Mouse (Mus musculus): ENCODE results near the gene Kalrn. TPM values are rescaled to one million over a fixed set of nuclear protein-coding genes. Genes with fewer than 3 reads are reported as not detected.

Gene Kalrn
- polyA plus RNA-seq, 1 experiment = 43.0 TPM

GRCm38 (mm10) chr16:34572406-34573150, 754 bp downstream of the Kalrn start:
- no peak overlapping the region for H3K27ac ChIP-seq (ENCODE audit: insufficient read depth, low read depth, low read length)
- peaks cover 1% of the 10 kb centered on the region; the same call in 1 of the 2 replicates for H3K4me1 ChIP-seq (ENCODE audit: control insufficient read depth, insufficient read depth, insufficient read length, low read length)
- 1% methylated on average over 61 of the region's 61 CpGs for WGBS
- TF ChIP-seq CTCF (IDR thresholded peaks at IDR 0.05; ENCODE audit: extremely low read depth, insufficient read length, insufficient replicate concordance, low read depth, low read length) (no peak), POLR2A (IDR thresholded peaks at IDR 0.05; ENCODE audit: low read depth, low read length) (no peak)
- no peaks in the 10 kb centered on the region for H3K36me3 ChIP-seq (ENCODE audit: control insufficient read depth, insufficient read depth, low read length)
- peaks cover 27% of the 10 kb centered on the region for H3K27me3 ChIP-seq (ENCODE audit: control insufficient read depth, insufficient read depth, low read length)
- peak overlapping the region; percentile 80 for H3K4me3 ChIP-seq (ENCODE audit: low read depth, low read length)

- WGBS = 3% methylated on average over 10 of the region's 10 CpGs
- H3K27ac ChIP-seq (ENCODE audit: insufficient read depth, low read depth, low read length) = no peak overlapping the region
- TF ChIP-seq POLR2A (IDR thresholded peaks at IDR 0.05; ENCODE audit: low read depth, low read length) (no peak), CTCF (IDR thresholded peaks at IDR 0.05; ENCODE audit: extremely low read depth, insufficient read length, insufficient replicate concordance, low read depth, low read length) (no peak)
Measured at GRCm38 (mm10) chr16:34571931-34572405, 1.4 kb downstream of the Kalrn start.

DNA sequence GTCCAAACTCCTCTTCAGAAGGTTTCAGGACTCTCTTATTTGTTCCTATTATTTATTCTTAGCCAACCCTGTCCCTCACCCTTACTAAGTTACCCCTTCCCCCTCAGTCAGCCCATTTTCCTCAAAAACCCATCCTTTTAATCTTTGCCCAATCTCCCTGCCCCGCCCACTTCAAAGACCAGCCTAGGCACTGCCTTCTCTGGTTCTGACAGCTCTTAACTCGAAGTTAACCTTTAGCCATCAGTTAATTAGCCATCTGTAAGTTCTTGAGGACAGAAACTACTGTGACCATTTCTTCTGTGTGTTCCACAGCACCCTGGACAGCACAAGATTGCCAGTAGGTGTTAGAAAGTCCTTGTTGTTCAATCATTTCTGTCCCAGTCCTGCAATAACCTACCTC, 3.4 kb downstream of the Kalrn start:
- 30% methylated on average over 2 of the region's 2 CpGs for WGBS
- no peak overlapping the region for H3K27ac ChIP-seq (ENCODE audit: insufficient read depth, low read depth, low read length)
- H3K27me3 ChIP-seq (ENCODE audit: control insufficient read depth, insufficient read depth, low read length) = peaks cover 27% of the 10 kb centered on the region
- H3K4me1 ChIP-seq (ENCODE audit: control insufficient read depth, insufficient read depth, insufficient read length, low read length) = peaks cover 1% of the 10 kb centered on the region; the same call in 1 of the 2 replicates
- no peak overlapping the region for H3K4me3 ChIP-seq (ENCODE audit: low read depth, low read length)
- H3K36me3 ChIP-seq (ENCODE audit: control insufficient read depth, insufficient read depth, low read length) = no peaks in the 10 kb centered on the region
- TF ChIP-seq CTCF (IDR thresholded peaks at IDR 0.05; ENCODE audit: extremely low read depth, insufficient read length, insufficient replicate concordance, low read depth, low read length) = no peak

More at GRCm38 (mm10) chr16:34571931-34572405, 1.4 kb downstream of the Kalrn start:
- peak overlapping the region; percentile 80 for H3K4me3 ChIP-seq (ENCODE audit: low read depth, low read length)
- peaks cover 27% of the 10 kb centered on the region for H3K27me3 ChIP-seq (ENCODE audit: control insufficient read depth, insufficient read depth, low read length)
- H3K36me3 ChIP-seq (ENCODE audit: control insufficient read depth, insufficient read depth, low read length) = no peaks in the 10 kb centered on the region
- H3K4me1 ChIP-seq (ENCODE audit: control insufficient read depth, insufficient read depth, insufficient read length, low read length) = peaks cover 1% of the 10 kb centered on the region; the same call in 1 of the 2 replicates

- Histone ChIP-seq H3K27ac (ENCODE audit: insufficient read depth, low read depth, low read length) (no peak overlapping the region), H3K36me3 (ENCODE audit: control insufficient read depth, insufficient read depth, low read length) (no peaks in the 10 kb centered on the region), H3K4me1 (ENCODE audit: control insufficient read depth, insufficient read depth, insufficient read length, low read length) (peaks cover 1% of the 10 kb centered on the region; the same call in 1 of the 2 replicates), H3K27me3 (ENCODE audit: control insufficient read depth, insufficient read depth, low read length) (peaks cover 22% of the 10 kb centered on the region), H3K4me3 (ENCODE audit: low read depth, low read length) (no peak overlapping the region)
- 74% methylated on average over 6 of the region's 6 CpGs for WGBS
- no peak for TF ChIP-seq POLR2A (IDR thresholded peaks at IDR 0.05; ENCODE audit: low read depth, low read length)
Measured at GRCm38 (mm10) chr16:34568831-34569230, 4.5 kb downstream of the Kalrn start.

DNA sequence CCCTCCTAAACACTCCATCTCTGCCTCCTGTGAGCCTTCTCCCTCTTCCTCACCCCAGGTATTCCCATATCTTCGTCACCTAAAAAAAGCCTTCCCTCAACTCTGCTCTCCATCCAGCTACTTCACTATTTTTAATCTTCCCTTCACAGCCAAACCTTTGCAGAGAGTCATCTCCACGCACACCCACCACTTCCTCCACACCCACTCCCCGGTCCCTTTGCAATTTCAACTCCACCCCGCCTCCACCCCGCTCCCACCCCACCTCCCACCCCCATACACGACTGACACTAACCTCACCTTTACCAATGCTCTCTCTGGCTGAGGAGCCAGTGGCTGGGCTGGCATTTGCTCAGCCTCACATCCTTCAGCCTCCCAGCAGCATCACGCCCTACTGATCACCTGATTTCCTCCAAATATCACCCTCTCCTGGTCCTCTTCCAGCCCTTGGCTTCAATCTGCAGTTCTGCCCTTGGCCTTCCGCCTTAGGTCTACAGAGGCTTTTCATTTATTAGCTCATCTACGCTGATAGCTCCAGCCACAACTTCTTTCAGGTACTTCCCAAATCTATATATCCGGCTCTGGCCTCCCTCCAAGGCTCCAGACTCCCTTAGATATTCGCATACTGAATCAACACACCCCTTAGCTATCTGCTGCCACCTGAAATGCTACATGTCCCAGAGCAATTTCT, 9.6 kb downstream of the Kalrn start:
- H3K4me3 ChIP-seq (ENCODE audit: low read depth, low read length) = no peak overlapping the region
- TF ChIP-seq CTCF (IDR thresholded peaks at IDR 0.05; ENCODE audit: extremely low read depth, insufficient read length, insufficient replicate concordance, low read depth, low read length) (no peak), POLR2A (IDR thresholded peaks at IDR 0.05; ENCODE audit: low read depth, low read length) (no peak)
- 61% methylated on average over 11 of the region's 11 CpGs for WGBS
- no peaks in the 10 kb centered on the region for H3K36me3 ChIP-seq (ENCODE audit: control insufficient read depth, insufficient read depth, low read length)
- no peak overlapping the region for H3K27ac ChIP-seq (ENCODE audit: insufficient read depth, low read depth, low read length)
- H3K4me1 ChIP-seq (ENCODE audit: control insufficient read depth, insufficient read depth, insufficient read length, low read length) = no peaks in the 10 kb centered on the region
- H3K27me3 ChIP-seq (ENCODE audit: control insufficient read depth, insufficient read depth, low read length) = no peaks in the 10 kb centered on the region

GRCm38 (mm10) chr16:34561734-34562135, 11.6 kb downstream of the Kalrn start:
- Histone ChIP-seq H3K36me3 (ENCODE audit: control insufficient read depth, insufficient read depth, low read length) (no peaks in the 10 kb centered on the region), H3K27ac (ENCODE audit: insufficient read depth, low read depth, low read length) (no peak overlapping the region), H3K4me1 (ENCODE audit: control insufficient read depth, insufficient read depth, insufficient read length, low read length) (peaks cover 2% of the 10 kb centered on the region; the same call in 1 of the 2 replicates), H3K27me3 (ENCODE audit: control insufficient read depth, insufficient read depth, low read length) (no peaks in the 10 kb centered on the region), H3K4me3 (ENCODE audit: low read depth, low read length) (no peak overlapping the region)
- WGBS = 58% methylated on average over 5 of the region's 5 CpGs
- TF ChIP-seq CTCF (IDR thresholded peaks at IDR 0.05; ENCODE audit: extremely low read depth, insufficient read length, insufficient replicate concordance, low read depth, low read length) (no peak), POLR2A (IDR thresholded peaks at IDR 0.05; ENCODE audit: low read depth, low read length) (no peak)

DNA sequence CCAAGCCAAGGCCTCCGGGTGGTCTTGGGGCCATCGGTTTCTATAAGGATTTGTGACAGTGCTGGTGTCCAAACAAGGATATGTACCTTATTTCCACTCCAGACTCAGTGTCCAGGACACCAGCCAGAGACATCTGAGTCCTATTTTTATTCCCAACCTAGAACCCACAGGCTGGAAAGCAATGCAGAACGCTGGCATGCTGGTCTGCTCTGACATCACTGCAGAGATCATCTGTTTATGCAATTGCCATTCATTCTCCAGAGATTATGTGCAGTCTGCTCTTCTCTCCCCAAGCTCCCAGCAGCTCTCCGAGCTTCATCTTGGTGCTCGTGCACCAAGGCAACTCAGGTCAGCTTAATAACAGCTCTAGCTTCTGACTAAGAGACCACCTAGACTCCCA, 12.5 kb downstream of the Kalrn start:
- 67% methylated on average over 5 of the region's 5 CpGs for WGBS
- Histone ChIP-seq H3K4me3 (ENCODE audit: low read depth, low read length) (no peak overlapping the region), H3K27me3 (ENCODE audit: control insufficient read depth, insufficient read depth, low read length) (no peaks in the 10 kb centered on the region), H3K4me1 (ENCODE audit: control insufficient read depth, insufficient read depth, insufficient read length, low read length) (peaks cover 2% of the 10 kb centered on the region; the same call in 1 of the 2 replicates), H3K27ac (ENCODE audit: insufficient read depth, low read depth, low read length) (no peak overlapping the region), H3K36me3 (ENCODE audit: control insufficient read depth, insufficient read depth, low read length) (no peaks in the 10 kb centered on the region)
- TF ChIP-seq POLR2A (IDR thresholded peaks at IDR 0.05; ENCODE audit: low read depth, low read length) (no peak), CTCF (IDR thresholded peaks at IDR 0.05; ENCODE audit: extremely low read depth, insufficient read length, insufficient replicate concordance, low read depth, low read length) (no peak)
